Mouse (Mus musculus) spleen, embryonic (tissue): ENCODE data around the gene Ptms.

Experiments
- CTCF ChIA-PET: fragments of 350-600 bp; sonication (Branson Sonifier 250); formaldehyde crosslinking; loops from one replicate; lab custom pipeline; 2022; lab: Charles Lee

The Ptms gene

GRCm38 (mm10) chr6:124919695-124920317 lies at the start of gene Ptms:
Ptms (minus strand) TSS chr6:124920103.
- CTCF ChIA-PET, result interaction anchor here (0.5 kb wide), 1 partner anchor 44 kb away, joined by 7 read pairs; no protein-coding TSS in a partner anchor

- CTCF ChIA-PET, result interaction anchor here (0.6 kb wide), 1 partner anchor 38 kb away, joined by 7 read pairs; no protein-coding TSS in a partner anchor
Measured at GRCm38 (mm10) chr6:124967766-124968165, 47.9 kb upstream of the Ptms start.

GRCm38 (mm10) chr6:124966466-124967118 lies 46.7 kb upstream of the Ptms start:
- CTCF ChIA-PET, result no interaction called here

- CTCF ChIA-PET, result interaction anchor here (1.2 kb wide), 1 partner anchor 34 kb away, joined by 8 read pairs; the partner anchor contains the start of gene Mlf2
Measured at GRCm38 (mm10) chr6:124965747-124966146, 45.8 kb upstream of the Ptms start.

- CTCF ChIA-PET, result interaction anchor here (1.2 kb wide), 1 partner anchor 34 kb away, joined by 8 read pairs; the partner anchor contains the start of gene Mlf2
Measured at GRCm38 (mm10) chr6:124965088-124965719, 45.3 kb upstream of the Ptms start, which contains the start of gene Cops7a. Cops7a (minus strand) TSS chr6:124965538.

- CTCF ChIA-PET, result interaction anchor here (0.7 to 1.2 kb wide), 2 partner anchors 33 to 45 kb away, joined by 7 to 8 read pairs; partner anchors contain the start of gene Mlf2
Measured at GRCm38 (mm10) chr6:124964638-124965037, 44.7 kb upstream of the Ptms start.

GRCm38 (mm10) chr6:124961021-124961420 lies 41.1 kb upstream of the Ptms start:
- CTCF ChIA-PET, result no interaction called here

- CTCF ChIA-PET, result interaction anchor here (0.6 kb wide), 1 partner anchor 44 kb away, joined by 36 read pairs; no protein-coding TSS in a partner anchor
Measured at GRCm38 (mm10) chr6:124959960-124960359, 40.1 kb upstream of the Ptms start.

- CTCF ChIA-PET, result no interaction called here
Measured at GRCm38 (mm10) chr6:124958127-124958526, 38.2 kb upstream of the Ptms start.

- CTCF ChIA-PET, result interaction anchor here (0.7 kb wide), 1 partner anchor 164 kb away, joined by 3 read pairs; no protein-coding TSS in a partner anchor
Measured at GRCm38 (mm10) chr6:124955212-124955611, 35.3 kb upstream of the Ptms start.

- CTCF ChIA-PET, result interaction anchor here (0.7 kb wide), 1 partner anchor 165 kb away, joined by 3 read pairs; no protein-coding TSS in a partner anchor
Measured at GRCm38 (mm10) chr6:124953991-124954715, 34.2 kb upstream of the Ptms start.

GRCm38 (mm10) chr6:124943526-124943925 lies 23.6 kb upstream of the Ptms start:
- CTCF ChIA-PET, result no interaction called here

- CTCF ChIA-PET, result no interaction called here
Measured at GRCm38 (mm10) chr6:124941679-124942078, 21.8 kb upstream of the Ptms start.

- CTCF ChIA-PET, result no interaction called here
Measured at GRCm38 (mm10) chr6:124938554-124938953, 18.7 kb upstream of the Ptms start.

GRCm38 (mm10) chr6:124937493-124937892 lies 17.6 kb upstream of the Ptms start:
- CTCF ChIA-PET, result no interaction called here

- CTCF ChIA-PET, result interaction anchor here (0.7 kb wide), 1 partner anchor 36 kb away, joined by 3 read pairs; no protein-coding TSS in a partner anchor
Measured at GRCm38 (mm10) chr6:124936681-124937080, 16.8 kb upstream of the Ptms start.

- CTCF ChIA-PET, result no interaction called here
Measured at GRCm38 (mm10) chr6:124934670-124935069, 14.8 kb upstream of the Ptms start.

- CTCF ChIA-PET, result interaction anchor here (0.5 to 0.8 kb wide), 4 partner anchors 15 to 168 kb away, joined by 3 to 10 read pairs (median 6); no protein-coding TSS in a partner anchor
Measured at GRCm38 (mm10) chr6:124933127-124933526, 13.2 kb upstream of the Ptms start.

- CTCF ChIA-PET, result interaction anchor here (0.5 kb wide), 1 partner anchor 77 kb away, joined by 3 read pairs; the partner anchor contains the start of gene Zfp384
Measured at GRCm38 (mm10) chr6:124932314-124932695, 12.4 kb upstream of the Ptms start.

- CTCF ChIA-PET, result interaction anchor here (0.5 to 1.0 kb wide), 2 partner anchors 34 to 77 kb away, joined by 3 to 8 read pairs; partner anchors contain the start of genes Cops7a and Zfp384
Measured at GRCm38 (mm10) chr6:124931525-124932313, 11.8 kb upstream of the Ptms start.
